Mouse (Mus musculus) T-helper 1 cell (primary cell): ENCODE data around the gene Lrp6.

Experiments used
- in situ Hi-C: fragments of 300-600 bp; cut with MboI, MseI; formaldehyde crosslinking; loops from one replicate; pipeline ENCODE4 v1.15.1; 2025; ENCODE audit warnings: high pct_unique_total_duplicates

Lrp6 gene

GRCm38 (mm10) chr6:134500381-134501162 is 66.2 kb downstream of the Lrp6 start:
- in situ Hi-C loops: no loop called here

DNA sequence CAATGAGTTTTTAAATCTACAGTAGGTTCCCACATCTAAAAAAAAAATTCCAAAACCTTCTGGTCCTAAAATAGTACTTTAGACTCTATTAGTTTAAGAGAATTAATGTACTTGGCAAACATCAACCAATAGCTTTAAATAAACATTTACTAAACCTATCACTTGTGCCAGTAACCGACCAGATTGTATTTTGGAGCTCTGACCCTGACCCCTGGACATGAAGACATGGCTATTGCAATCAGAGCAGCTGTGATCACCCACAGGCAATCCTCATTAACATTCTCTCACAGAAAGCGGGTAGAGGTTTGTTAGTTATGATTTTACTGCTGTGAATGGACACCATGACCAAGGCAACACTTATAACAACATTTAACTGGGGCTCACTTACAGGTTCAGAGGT is 67.7 kb downstream of the Lrp6 start:
- in situ Hi-C loops: no loop called here

DNA sequence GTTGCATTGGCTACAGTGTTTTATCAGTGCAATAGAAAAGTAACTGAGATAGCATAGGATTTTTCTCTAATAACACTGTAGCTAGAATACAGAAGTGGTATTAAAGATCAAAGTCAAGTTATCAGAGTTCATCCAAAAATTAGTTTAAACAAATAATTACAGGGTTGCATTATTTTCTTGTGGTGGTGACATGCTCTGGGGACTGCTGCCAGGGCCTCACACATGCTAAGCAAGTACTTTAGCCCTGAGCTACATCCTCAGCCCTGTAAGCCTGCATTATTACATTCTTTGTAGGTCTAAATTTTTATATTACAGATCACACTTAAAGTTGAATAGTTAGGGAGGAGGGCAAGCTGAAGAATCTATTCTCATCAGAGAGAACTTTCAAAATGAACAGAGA is 68.2 kb downstream of the Lrp6 start:
- in situ Hi-C loops: no loop called here

- in situ Hi-C loops: no loop called here
Measured at GRCm38 (mm10) chr6:134494828-134495698, 71.7 kb downstream of the Lrp6 start.

- in situ Hi-C loops: no loop called here
Measured at GRCm38 (mm10) chr6:134489637-134490036, 77.1 kb downstream of the Lrp6 start.

- in situ Hi-C loops: no loop called here
Measured at GRCm38 (mm10) chr6:134489130-134489529, 77.6 kb downstream of the Lrp6 start.

GRCm38 (mm10) chr6:134486318-134486717 is 80.4 kb downstream of the Lrp6 start:
- in situ Hi-C loops: no loop called here

DNA sequence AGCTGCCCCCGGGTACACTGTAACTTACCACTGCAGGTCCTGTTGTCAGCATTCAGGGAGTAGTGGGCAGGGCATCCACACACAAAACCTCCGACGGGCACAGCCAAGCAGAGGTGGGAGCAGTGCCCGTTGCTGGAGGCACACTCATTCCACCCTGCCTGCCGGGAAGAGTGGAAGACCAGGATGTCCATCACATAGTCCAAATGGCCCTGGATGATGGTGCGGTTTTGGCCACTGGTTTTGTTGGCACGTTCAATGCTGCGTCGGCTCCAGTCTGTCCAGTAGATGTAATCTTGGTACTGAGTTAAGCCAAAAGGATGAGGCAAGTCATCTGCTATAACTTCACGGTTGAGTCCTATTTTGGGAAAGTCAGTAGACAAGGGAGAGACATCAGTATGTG is 87.3 kb downstream of the Lrp6 start:
- in situ Hi-C loops: no loop called here

DNA sequence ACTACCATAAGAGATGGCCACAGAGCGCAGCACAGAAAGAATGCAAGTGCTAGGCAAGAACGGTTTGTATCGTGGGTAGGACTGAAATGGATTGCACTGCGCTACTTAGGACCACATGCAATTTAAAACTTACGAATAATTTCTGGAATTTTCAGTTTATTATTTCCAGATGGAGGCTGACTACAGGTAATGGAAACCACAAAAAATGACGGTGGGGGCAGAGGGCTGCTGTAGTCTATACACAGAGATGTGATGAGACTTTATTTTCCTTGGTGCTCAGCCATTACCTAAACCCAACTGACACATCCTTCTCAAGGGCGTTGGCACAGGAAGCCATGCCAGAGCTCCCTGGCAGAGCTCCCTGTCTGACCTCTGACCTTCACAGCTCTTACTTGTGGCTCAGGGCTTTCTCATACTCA is 93.6 kb downstream of the Lrp6 start:
- in situ Hi-C loops: no loop called here

GRCm38 (mm10) chr6:134470857-134471256 is 95.9 kb downstream of the Lrp6 start:
- in situ Hi-C loops: no loop called here

GRCm38 (mm10) chr6:134469297-134469696 is 97.5 kb downstream of the Lrp6 start:
- in situ Hi-C loops: no loop called here

- in situ Hi-C loops: no loop called here
Measured at GRCm38 (mm10) chr6:134466671-134467229, 100.0 kb downstream of the Lrp6 start.

GRCm38 (mm10) chr6:134461175-134461574 is 105.6 kb downstream of the Lrp6 start:
- in situ Hi-C loops: no loop called here

DNA sequence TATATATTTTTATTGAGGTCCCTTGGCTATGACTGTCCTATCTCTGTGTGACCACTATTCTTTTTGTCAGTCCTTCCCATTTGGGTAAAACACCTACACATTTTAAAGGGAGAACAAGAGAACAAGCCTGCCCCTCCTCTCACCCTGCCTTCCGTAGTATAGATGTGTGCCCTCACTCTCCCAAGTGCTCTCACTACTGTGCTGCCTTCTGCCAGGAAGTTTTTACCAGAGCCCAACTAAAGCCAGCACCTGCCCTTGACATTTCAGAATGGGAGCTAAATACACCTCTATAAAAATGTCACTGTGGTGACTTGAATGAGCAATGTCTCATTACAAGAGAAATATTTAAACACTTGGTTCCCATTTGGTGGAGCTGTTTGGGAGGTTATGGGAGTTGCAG is 108.4 kb downstream of the Lrp6 start:
- in situ Hi-C loops: no loop called here

DNA sequence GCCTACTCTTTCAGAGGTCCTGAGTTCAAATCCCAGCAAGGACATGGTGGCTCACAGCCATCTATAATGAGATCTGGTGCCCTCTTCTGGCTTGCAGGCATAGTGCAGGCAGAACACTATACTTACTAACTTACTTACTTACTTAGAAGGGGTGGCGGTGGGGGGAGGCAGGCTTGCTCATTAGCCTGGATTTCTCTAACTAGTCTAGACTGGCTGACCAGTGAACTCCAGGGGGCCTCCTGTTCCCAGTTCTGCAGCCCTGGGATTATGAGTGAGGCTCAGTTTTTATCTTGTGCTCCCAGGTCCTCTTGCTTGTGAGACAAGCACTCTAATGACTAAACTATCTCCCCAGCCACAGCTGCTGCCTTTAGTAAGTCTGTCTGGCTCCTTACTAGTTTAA is 112.7 kb downstream of the Lrp6 start:
- in situ Hi-C loops: no loop called here

- in situ Hi-C loops: no loop called here
Measured at GRCm38 (mm10) chr6:134450661-134451119, 116.1 kb downstream of the Lrp6 start.

- in situ Hi-C loops: no loop called here
Measured at GRCm38 (mm10) chr6:134449958-134450357, 116.8 kb downstream of the Lrp6 start.

- in situ Hi-C loops: no loop called here
Measured at GRCm38 (mm10) chr6:134448451-134448850, 118.3 kb downstream of the Lrp6 start.

GRCm38 (mm10) chr6:134443925-134444324 is 122.8 kb downstream of the Lrp6 start:
- in situ Hi-C loops: no loop called here

GRCm38 (mm10) chr6:134443198-134443904 is 123.4 kb downstream of the Lrp6 start:
- in situ Hi-C loops: no loop called here

DNA sequence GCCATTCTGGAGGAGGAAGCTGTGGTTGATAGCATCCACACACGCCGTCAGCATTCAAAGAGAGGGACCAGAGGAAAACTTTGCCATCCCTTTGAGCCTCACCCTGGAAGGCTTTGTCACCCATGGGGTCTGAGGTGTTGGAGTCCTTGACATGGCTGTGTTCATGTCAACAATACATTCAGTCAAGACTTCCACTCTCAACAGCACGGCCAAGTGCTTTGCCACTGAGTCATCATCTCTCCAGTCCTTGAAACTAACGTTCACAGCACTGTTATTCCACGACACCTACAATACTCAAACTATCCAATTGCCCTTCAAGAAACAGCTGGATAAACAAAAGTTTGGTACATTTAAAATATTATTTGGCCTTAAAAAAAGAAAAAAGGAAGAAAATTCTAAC is 124.5 kb downstream of the Lrp6 start:
- in situ Hi-C loops: no loop called here

- in situ Hi-C loops: no loop called here
Measured at GRCm38 (mm10) chr6:134441716-134442115, 125.0 kb downstream of the Lrp6 start.
